Mouse (Mus musculus) layer of hippocampus, adult 2 months (tissue): Measurements from ENCODE around the gene G0s2. TPM values are rescaled to one million over a fixed set of nuclear protein-coding genes. Genes with fewer than 3 reads are reported as not detected.

Experiments used
- DNase-seq, 2 experiments: peaks; one replicate each; pipeline ENCODE4 v3.0.0; 2022; ENCODE audit warnings: low spot score in 2 of 2
- H3K27ac ChIP-seq: fragments of 200-600 bp; 2 replicates; pipeline ENCODE4 v1.8.1; 2022
- H3K4me3 ChIP-seq: fragments of 200-600 bp; 2 replicates; pipeline ENCODE4 v1.8.1; 2022; ENCODE audit warnings: mild to moderate bottlenecking
- CTCF ChIP-seq: fragments of 200-600 bp; conservative IDR thresholded peaks from 2 replicates; pipeline ENCODE4 v1.8.1; 2022; ENCODE audit warnings: antibody characterized with exemption, mild to moderate bottlenecking, moderate library complexity
- long read RNA-seq, 2 experiments: library from polyadenylated mRNA; stranded (forward); transcript quantifications; one replicate each; pipeline ENCODE4 v2.0.0; 2021; ENCODE audit warnings: borderline mapping rate in 2 of 2
- total RNA-seq, 2 experiments: library from RNA; stranded (reverse); gene quantifications; 2 replicates each; pipeline ENCODE4 v1.2.3; 2021

G0s2 gene
- 10 to 100 TPM in 1 of 2 experiments, 1 to 10 TPM in 1; 8.5 to 10.0 TPM for total RNA-seq
- long read RNA-seq, experiment 1, partial matches to known transcripts, result 1 of 4 reads
- long read RNA-seq, experiment 1, other reads (novel, unspliced or antisense), result 0 of 4 reads
- long read RNA-seq, experiment 2, transcript G0s2-201 (2 exons, 871 nt), result major isoform, 6 of 6 reads
- long read RNA-seq, experiment 2, partial matches to known transcripts, result 0 of 6 reads
- long read RNA-seq, experiment 2, other reads (novel, unspliced or antisense), result 0 of 6 reads

- TF ChIP-seq CTCF, result peak; percentile 59
- peak within 1 kb of the TSS; percentile 48 for H3K4me3 ChIP-seq
- H3K27ac ChIP-seq, result peak within 1 kb of the TSS; percentile 95
- DNase-seq, result peak; percentile 49 to 70
These were observed at the start of gene G0s2 for GRCm38 (mm10) chr1:193272916-193273601. Gene G0s2, minus strand, starts transcription at chr1:193273217.

- H3K4me3 ChIP-seq, result no peak overlapping the region
- DNase-seq, result no peak
- TF ChIP-seq CTCF, result no peak
- no peak overlapping the region for H3K27ac ChIP-seq
These were observed 47.4 kb upstream of the G0s2 start for GRCm38 (mm10) chr1:193320398-193320797.

DNA sequence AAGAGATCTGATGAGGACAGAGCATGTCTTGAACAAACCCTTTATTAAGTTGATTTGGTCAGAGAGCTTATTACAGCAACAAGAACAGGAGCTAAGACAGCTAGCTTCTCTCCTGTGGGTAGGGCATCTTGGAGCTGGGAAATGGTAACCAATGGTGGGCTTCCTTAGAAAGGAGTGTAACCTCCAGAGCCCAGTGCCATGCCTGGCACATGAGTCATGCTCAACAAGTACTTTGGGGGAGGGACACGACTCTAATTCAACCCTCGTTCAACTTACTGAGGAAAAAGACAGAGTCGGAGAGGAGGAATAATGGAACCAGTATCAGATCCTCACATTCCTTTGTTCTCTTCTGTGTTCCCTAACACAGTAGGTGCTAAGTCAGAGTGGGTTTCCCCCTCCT, 46.7 kb upstream of the G0s2 start:
- H3K4me3 ChIP-seq, result no peak overlapping the region
- H3K27ac ChIP-seq, result no peak overlapping the region
- TF ChIP-seq CTCF, result no peak
- no peak for DNase-seq

DNA sequence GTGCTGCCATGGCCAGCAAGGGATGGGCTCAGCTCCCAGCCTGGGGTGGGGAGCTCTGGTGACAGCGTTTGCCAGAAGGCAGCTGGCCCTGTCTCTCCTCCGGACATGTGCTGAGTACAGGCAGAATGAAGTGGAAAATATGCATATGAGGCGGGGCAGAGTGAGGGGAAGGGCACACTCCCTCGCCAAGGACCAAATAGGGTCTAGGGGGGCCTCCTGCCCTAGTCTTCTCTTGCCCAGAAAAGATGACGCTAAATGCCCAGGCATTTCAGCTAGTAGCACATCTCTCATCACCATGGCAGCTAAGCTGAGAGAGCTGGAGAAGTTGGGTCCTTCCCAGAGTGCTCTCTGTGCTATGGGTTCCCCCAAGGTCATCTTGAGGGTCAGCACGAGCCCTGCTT, 44.1 kb upstream of the G0s2 start:
- H3K27ac ChIP-seq, result peak overlapping the region; percentile 76
- peak in 1 of 2 experiments; percentile 69 for DNase-seq
- no peak overlapping the region for H3K4me3 ChIP-seq
- no peak for TF ChIP-seq CTCF

DNA sequence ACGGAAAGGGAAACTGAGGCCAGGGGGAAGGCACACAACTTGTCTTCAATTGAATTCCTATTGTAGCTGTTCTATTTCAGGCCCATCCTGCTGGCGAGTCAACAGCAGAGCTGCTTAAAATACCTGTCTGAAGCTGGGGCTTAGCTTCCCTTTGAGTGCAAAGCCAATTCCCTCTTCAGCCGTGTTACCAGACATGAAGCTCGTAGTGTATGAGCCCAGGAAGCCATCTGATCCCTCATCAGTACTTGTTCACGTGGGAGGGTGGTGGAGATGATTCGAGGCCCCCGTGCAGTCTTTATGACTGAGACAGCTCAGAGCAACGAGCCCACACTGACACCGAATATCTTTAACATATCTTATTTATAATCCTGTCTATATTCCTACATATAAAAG, 43.3 kb upstream of the G0s2 start:
- DNase-seq, result no peak
- TF ChIP-seq CTCF, result no peak
- H3K4me3 ChIP-seq, result no peak overlapping the region
- peak overlapping the region; percentile 76 for H3K27ac ChIP-seq

DNA sequence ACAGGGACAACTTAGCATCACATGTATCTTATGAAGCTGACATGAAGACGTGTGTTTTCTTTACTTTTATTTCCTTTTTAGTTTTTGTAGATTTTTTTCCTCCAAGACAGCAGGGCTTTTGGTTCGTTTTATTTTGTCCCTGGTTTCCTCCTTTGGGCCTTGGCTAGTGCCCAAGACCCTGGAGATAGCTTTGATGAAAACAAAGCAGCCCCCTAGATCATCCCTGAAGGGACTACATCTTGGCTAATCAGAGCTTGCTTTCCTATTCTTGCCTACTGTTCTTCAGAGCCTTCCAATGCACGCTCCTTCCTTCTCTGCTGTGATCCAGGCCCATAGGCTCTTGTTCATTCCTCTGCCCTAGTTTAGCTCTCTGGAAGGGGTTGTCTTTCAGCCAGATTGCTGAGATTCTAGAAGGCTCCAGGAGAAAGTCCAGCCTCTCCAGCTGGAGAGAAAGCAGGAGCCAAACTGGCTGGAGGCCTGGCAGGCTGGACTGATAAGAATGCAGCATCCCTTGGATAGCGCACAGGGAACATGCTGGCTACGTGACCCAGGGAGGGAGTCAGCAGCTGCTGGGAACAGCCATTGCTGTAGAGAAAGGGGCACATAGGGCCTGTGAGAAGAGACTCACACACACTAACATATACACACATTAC, 42.8 kb upstream of the G0s2 start:
- peak in 1 of 2 experiments; percentile 58 for DNase-seq
- H3K27ac ChIP-seq, result peak overlapping the region; percentile 76

DNA sequence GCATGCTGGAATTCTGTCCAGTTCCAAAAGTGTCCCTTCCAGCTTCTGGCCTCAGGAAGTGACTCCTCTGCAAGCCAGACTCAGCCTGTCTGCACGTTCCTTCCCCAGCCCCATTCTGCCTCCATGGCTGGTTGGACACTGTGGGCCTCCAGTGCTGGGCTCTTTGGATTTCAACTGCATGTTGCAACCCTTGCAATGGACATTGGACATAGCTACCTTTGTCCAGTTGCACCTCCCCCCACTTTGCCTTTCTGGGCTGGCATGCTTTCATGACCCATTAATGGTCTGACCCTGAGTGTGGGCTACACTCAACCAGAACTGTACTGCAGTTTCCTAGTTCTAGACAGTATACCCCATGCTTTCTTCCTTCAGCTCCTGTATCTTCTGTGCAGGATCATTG, 38.6 kb upstream of the G0s2 start:
- H3K4me3 ChIP-seq, result no peak overlapping the region
- DNase-seq, result no peak
- no peak for TF ChIP-seq CTCF
- H3K27ac ChIP-seq, result no peak overlapping the region

More for the DNA sequence above, 42.8 kb upstream of the G0s2 start:
- no peak overlapping the region for H3K4me3 ChIP-seq
- TF ChIP-seq CTCF, result no peak

- H3K27ac ChIP-seq, result no peak overlapping the region
- no peak for DNase-seq
- H3K4me3 ChIP-seq, result no peak overlapping the region
- no peak for TF ChIP-seq CTCF
These were observed 37.6 kb upstream of the G0s2 start for GRCm38 (mm10) chr1:193310519-193311085.

GRCm38 (mm10) chr1:193309785-193310518, 36.9 kb upstream of the G0s2 start:
- DNase-seq, result no peak
- H3K4me3 ChIP-seq, result no peak overlapping the region
- no peak for TF ChIP-seq CTCF

DNA sequence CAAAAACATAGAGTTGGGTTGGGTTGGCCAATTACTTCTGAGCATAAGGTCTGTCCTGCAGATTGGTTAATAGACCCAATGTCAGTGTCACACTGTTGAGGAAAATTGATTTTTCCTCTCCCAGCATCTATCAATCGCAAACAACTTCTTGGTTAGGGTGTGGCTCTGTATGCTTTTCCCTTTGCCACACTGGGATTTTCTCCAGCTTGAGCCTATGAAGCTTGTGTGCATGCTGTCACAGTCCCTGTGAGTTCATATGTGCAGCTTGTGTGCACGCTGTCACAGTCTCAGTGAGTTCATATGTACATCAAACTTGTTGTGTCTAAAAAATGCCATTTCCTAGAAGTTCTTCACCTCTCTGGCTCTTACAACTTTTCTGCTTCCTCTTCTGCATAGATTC, 33.8 kb upstream of the G0s2 start:
- Histone ChIP-seq H3K4me3 (no peak overlapping the region), H3K27ac (no peak overlapping the region)
- DNase-seq, result no peak
- TF ChIP-seq CTCF, result no peak

More at GRCm38 (mm10) chr1:193309785-193310518, 36.9 kb upstream of the G0s2 start:
- H3K27ac ChIP-seq, result no peak overlapping the region

DNA sequence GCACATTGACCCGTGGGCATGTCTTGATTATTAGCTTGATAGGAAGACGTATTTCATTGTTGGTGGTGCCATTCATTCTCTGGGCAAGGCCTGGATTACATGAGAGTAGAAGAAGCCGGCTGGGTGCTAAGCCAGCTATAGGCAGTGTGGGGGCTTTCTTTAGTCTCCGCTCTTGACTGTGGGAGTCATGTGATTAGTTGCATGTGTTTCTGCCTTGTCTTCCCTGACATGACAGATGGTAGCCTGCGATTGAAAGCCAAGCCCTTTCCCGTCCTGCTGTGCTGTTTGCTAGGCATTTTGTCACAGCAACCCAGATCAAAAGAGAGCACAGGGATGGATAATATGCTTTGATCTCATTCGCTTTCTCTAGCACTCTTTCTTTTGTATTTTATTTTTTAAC, 32.4 kb upstream of the G0s2 start:
- peak in 1 of 2 experiments; percentile 51 for DNase-seq
- Histone ChIP-seq H3K4me3 (no peak overlapping the region), H3K27ac (peak overlapping the region; percentile 60)
- no peak for TF ChIP-seq CTCF

DNA sequence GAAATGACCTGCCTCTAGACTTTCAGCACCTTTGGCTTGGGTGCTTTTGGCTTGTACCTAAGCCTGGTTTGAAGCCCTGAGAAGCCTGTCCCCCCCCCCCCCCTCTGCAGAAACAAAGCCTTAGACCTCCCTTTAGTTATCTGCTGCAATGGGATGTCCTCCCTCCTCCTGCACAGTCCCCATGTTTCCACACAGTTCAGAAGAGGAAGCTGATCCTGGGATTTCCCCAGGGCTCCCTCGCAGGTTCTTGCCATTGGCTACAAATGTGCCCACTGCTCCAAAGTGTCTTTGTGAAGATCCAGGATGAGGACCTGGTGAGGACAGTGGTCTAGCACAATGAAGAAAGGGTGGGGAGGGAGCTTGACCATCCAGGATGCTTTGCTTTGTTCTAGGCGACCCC, 30.1 kb upstream of the G0s2 start:
- no peak for TF ChIP-seq CTCF
- H3K27ac ChIP-seq, result no peak overlapping the region
- DNase-seq, result no peak
- H3K4me3 ChIP-seq, result no peak overlapping the region

DNA sequence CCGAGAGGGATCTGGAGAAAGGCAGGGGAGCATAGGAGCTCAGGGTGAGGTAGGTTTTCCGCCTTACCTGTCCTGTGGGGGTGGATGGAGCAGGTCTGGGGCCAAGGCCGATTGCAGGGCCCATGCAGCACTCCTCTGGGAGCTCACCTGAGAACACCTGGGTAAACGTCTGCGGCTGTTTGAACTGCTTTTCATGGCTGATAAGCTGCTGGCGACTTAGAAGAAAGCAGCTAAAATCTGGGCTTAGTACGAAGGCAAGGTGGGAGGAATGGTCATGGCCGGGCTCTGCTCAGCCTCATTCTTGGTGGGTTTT, 29.0 kb upstream of the G0s2 start:
- no peak for DNase-seq

More for the DNA sequence above, 29.0 kb upstream of the G0s2 start:
- H3K4me3 ChIP-seq, result no peak overlapping the region
- no peak for TF ChIP-seq CTCF
- H3K27ac ChIP-seq, result no peak overlapping the region
